Mouse (Mus musculus): Measurements from ENCODE around the gene Tmem164. TPM values are rescaled to one million over a fixed set of nuclear protein-coding genes. Genes with fewer than 3 reads are reported as not detected.
A peak's percentile ranks its signal among the peaks of the same experiment; 100 is the strongest.
"Not testable (repeated sequence)": the region's sequence is repeated elsewhere in the genome, so short reads cannot be mapped to it uniquely, and the experiment has no call there.

Tmem164 gene
- 7.1 and 13.7 TPM in 2 replicates for total RNA-seq (2015; ENCODE audit: low replicate concordance)
- 4.4 and 14.6 TPM in 2 replicates for total RNA-seq (2017; ENCODE audit: low replicate concordance)

GRCm38 (mm10) chrX:142681056-142681615 is at the start of gene Tmem164:
Gene Tmem164 (plus strand): TSS chrX:142681406.
- ATAC-seq (replicated peaks; ENCODE audit: low FRiP score, poor library complexity, severe bottlenecking) = peak; percentile 85

GRCm38 (mm10) chrX:142632990-142633389 is 48.2 kb upstream of the Tmem164 start:
- not testable (repeated sequence) for ATAC-seq (replicated peaks; ENCODE audit: low FRiP score, poor library complexity, severe bottlenecking)

GRCm38 (mm10) chrX:142647202-142647601 is 34.0 kb upstream of the Tmem164 start:
- ATAC-seq (replicated peaks; ENCODE audit: low FRiP score, poor library complexity, severe bottlenecking) = no peak

- ATAC-seq (replicated peaks; ENCODE audit: low FRiP score, poor library complexity, severe bottlenecking) = no peak
These were observed 31.0 kb upstream of the Tmem164 start for GRCm38 (mm10) chrX:142650117-142650764.

GRCm38 (mm10) chrX:142664704-142665422 is 16.3 kb upstream of the Tmem164 start:
- no peak for ATAC-seq (replicated peaks; ENCODE audit: low FRiP score, poor library complexity, severe bottlenecking)

- no peak for ATAC-seq (replicated peaks; ENCODE audit: low FRiP score, poor library complexity, severe bottlenecking)
These were observed 15.8 kb upstream of the Tmem164 start for GRCm38 (mm10) chrX:142665423-142665805.

- ATAC-seq (replicated peaks; ENCODE audit: low FRiP score, poor library complexity, severe bottlenecking) = no peak
These were observed 11.7 kb upstream of the Tmem164 start for GRCm38 (mm10) chrX:142669312-142670091.

GRCm38 (mm10) chrX:142670121-142670520 is 11.1 kb upstream of the Tmem164 start:
- no peak for ATAC-seq (replicated peaks; ENCODE audit: low FRiP score, poor library complexity, severe bottlenecking)

GRCm38 (mm10) chrX:142671141-142671540 is 10.1 kb upstream of the Tmem164 start:
- ATAC-seq (replicated peaks; ENCODE audit: low FRiP score, poor library complexity, severe bottlenecking) = no peak

- ATAC-seq (replicated peaks; ENCODE audit: low FRiP score, poor library complexity, severe bottlenecking) = no peak
These were observed 8.5 kb upstream of the Tmem164 start for GRCm38 (mm10) chrX:142672701-142673100.

GRCm38 (mm10) chrX:142677193-142677592 is 4.0 kb upstream of the Tmem164 start:
- ATAC-seq (replicated peaks; ENCODE audit: low FRiP score, poor library complexity, severe bottlenecking) = no peak

- no peak for ATAC-seq (replicated peaks; ENCODE audit: low FRiP score, poor library complexity, severe bottlenecking)
These were observed 2.4 kb upstream of the Tmem164 start for GRCm38 (mm10) chrX:142678499-142679474.

GRCm38 (mm10) chrX:142679502-142680250 is 1.5 kb upstream of the Tmem164 start:
- ATAC-seq (replicated peaks; ENCODE audit: low FRiP score, poor library complexity, severe bottlenecking) = no peak

GRCm38 (mm10) chrX:142680391-142681055 is 683 bp upstream of the Tmem164 start:
- no peak for ATAC-seq (replicated peaks; ENCODE audit: low FRiP score, poor library complexity, severe bottlenecking)

- ATAC-seq (replicated peaks; ENCODE audit: low FRiP score, poor library complexity, severe bottlenecking) = peak; percentile 52
These were observed 473 bp downstream of the Tmem164 start for GRCm38 (mm10) chrX:142681616-142682141.

- no peak; the same call in 1 of the 2 replicates for ATAC-seq (replicated peaks; ENCODE audit: low FRiP score, poor library complexity, severe bottlenecking)
These were observed 1.1 kb downstream of the Tmem164 start for GRCm38 (mm10) chrX:142682176-142682820.

- ATAC-seq (replicated peaks; ENCODE audit: low FRiP score, poor library complexity, severe bottlenecking) = no peak
These were observed 1.8 kb downstream of the Tmem164 start for GRCm38 (mm10) chrX:142682990-142683389.
